Mouse (Mus musculus) embryonic fibroblast, embryonic 13.5 days (primary cell): Measurements from ENCODE around the gene Nlrx1.

Source experiments
- CTCF ChIP-seq: IDR thresholded peaks from 2 replicates; pipeline ENCODE4 v1.5.1; 2011; ENCODE audit warnings: mild to moderate bottlenecking, control low read depth, low read length, moderate library complexity, borderline replicate concordance; ENCODE audit not compliant: insufficient read depth
- POLR2A ChIP-seq: IDR thresholded peaks from 2 replicates; pipeline ENCODE4 v1.6.1; 2011; ENCODE audit warnings: low read depth, mild to moderate bottlenecking, control low read depth, low read length, moderate library complexity

DNA sequence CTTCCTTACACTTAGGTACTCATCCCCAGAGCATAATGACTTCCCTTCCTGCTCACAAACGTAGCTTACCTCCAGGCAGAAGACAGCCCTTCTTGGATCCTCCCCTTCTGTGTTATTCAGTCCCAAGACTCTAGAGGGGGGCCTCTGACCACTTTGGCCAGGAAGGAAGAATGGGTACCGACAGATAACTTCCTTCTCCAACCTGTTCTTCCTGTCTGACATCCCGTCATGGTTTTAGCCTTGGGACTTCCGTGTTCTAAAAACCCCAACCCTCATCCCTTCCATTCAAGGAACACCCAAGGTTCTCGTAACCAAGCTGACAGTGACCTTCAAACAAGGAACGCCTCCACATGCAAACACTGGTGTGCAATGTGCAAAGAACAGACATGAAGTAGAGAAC lies at the start of gene Nlrx1:
- TF ChIP-seq CTCF: no peak
- no peak for TF ChIP-seq POLR2A
